Mouse (Mus musculus) mammary gland, adult 2 months (tissue): ENCODE measurements around the gene Tff2. TPM values are rescaled to one million over a fixed set of nuclear protein-coding genes. Genes with fewer than 3 reads are reported as not detected.

ENCODE experiments used
- polyA plus RNA-seq: library from polyadenylated mRNA; depleted of rRNA; stranded (reverse); fragments of >200 nt; gene quantifications from 2 replicates; pipeline ENCODE4 v1.2.3, GENCODE M21; 2012; ENCODE audit warnings: low replicate concordance; rRNA removed

Tff2 gene
- not detected in 2 replicates for polyA plus RNA-seq

GRCm38 (mm10) chr17:31144040-31145037 lies at the start of gene Tff2:
Gene Tff2 (minus strand): TSS chr17:31144282.

GRCm38 (mm10) chr17:31165127-31165526 lies 21.0 kb upstream of the Tff2 start, which contains the start of gene Tff1:
Gene Tff1 (minus strand): TSS chr17:31165277.

GRCm38 (mm10) chr17:31129452-31129851 lies 14.6 kb downstream of the Tff2 start, which contains the start of gene Tff3:
Gene Tff3 (minus strand): TSS chr17:31129646.

Other genes starting within 250 kb of the Tff2 start
- gene Glp1r, start 242.5 kb downstream of the Tff2 start, polyA plus RNA-seq: 0.06 and 0.11 TPM in 2 replicates
- gene Umodl1, start 189.6 kb downstream of the Tff2 start, polyA plus RNA-seq: not detected in 2 replicates
- 21.3 and 31.8 TPM in 2 replicates for gene Abcg1, start 86.6 kb downstream of the Tff2 start, polyA plus RNA-seq
- gene Tff3, start 14.6 kb downstream of the Tff2 start, polyA plus RNA-seq: not detected in 2 replicates
- gene Tff1, start 21.0 kb upstream of the Tff2 start, polyA plus RNA-seq: 0.19 TPM in 1 of 2 replicates, not detected in the other
- gene Tmprss3, start 54.7 kb upstream of the Tff2 start, polyA plus RNA-seq: 0.09 and 0.13 TPM in 2 replicates
- 9.8 and 18.8 TPM in 2 replicates for gene Ubash3a, start 63.6 kb upstream of the Tff2 start, polyA plus RNA-seq
- 0.34 TPM in 1 of 2 replicates, not detected in the other for gene Rsph1, start 133.1 kb upstream of the Tff2 start, polyA plus RNA-seq
- 22.5 and 28.7 TPM in 2 replicates for gene Slc37a1, start 142.5 kb upstream of the Tff2 start, polyA plus RNA-seq
- 18.1 and 26.8 TPM in 2 replicates for gene Pde9a, start 241.9 kb upstream of the Tff2 start, polyA plus RNA-seq